Mouse (Mus musculus) adipocyte (in vitro differentiated cells): Measurements from ENCODE around the gene Gdpd4.
A peak's percentile ranks its signal among the peaks of the same experiment; 100 is the strongest.

Source experiments
- DNase-seq: peaks from one replicate; pipeline ENCODE4 v3.0.0-alpha.2; 2016; ENCODE audit warnings: low spot score

Gene Gdpd4

DNA sequence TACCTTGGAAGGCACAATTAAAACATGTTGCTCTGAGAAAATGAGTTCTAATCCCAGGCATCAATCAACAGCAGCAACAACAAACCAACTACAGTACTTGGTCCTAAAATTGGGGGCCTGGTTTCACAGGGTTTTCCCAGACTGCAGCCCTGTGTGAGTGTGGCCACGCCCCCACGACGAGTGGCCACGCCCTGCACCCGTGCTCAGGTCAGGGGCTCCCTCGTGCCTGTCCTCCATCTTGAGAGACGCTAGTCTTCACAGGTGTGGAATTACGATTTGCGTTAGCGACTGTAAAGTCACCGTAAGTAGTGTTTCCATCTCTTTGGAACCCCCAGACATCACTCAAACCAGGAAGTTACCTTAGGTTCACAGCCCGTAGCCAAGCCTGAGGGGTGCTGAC lies at the start of gene Gdpd4:
TSS of gene Gdpd4 (plus strand) at position 214 of the 400 bp plus-strand sequence.
- no peak for DNase-seq

DNA sequence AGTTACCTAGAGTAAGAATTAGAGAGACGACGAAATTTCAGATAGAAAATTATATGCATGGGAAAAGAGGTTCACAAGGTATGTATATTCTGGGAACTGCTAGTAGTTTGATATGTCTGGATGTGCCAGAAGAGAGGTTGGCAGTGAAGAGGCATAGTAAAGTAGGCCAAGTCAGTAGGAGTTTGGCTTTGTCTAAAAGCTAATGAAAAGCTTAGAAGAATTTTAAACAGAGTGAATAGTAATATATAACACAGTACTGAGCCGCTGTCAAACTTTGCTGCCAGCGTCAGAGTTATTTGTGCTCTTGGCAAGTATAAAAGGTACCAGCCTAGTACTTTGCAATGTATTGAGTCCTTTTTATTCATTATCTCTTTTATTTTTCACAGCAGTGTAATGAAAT lies 47.4 kb upstream of the Gdpd4 start:
- peak; percentile 12 for DNase-seq

- DNase-seq: no peak
These were observed 46.4 kb upstream of the Gdpd4 start for GRCm38 (mm10) chr7:97873317-97873716.

- DNase-seq: no peak
These were observed 41.8 kb upstream of the Gdpd4 start for GRCm38 (mm10) chr7:97877846-97878538.

- DNase-seq: no peak
These were observed 8.1 kb upstream of the Gdpd4 start for GRCm38 (mm10) chr7:97911646-97912045.

DNA sequence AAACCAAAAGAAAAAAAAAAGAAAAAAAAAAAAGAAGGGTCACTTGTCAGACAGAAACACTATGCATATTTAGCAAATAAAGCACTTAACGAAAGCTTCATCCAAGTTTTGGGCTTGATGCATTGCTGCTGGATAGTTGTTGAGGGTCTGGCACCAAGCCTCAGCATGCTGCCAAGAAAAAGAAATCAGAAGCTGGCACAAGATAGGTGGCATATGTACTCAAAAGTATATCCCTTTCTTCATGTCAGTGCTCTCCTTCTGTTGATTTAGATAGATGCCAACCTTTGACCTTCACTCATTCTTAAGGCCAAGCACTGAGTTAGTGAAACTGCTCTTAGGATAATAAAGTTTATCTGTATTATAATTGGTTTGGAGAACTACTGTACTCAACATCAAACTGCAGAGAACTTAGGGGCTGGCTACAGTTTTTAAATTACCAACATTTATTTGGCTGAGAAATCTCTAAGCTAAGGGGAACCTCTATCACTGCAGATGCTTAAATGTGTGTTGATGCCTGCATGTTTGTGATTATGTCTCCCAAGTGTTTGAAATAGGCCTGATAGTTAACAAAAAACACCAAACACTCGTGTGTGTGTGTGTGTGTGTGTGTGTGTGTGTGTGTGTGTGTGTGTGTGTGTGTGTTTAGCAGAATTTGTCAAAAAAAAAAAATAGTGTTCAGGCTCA lies 4.8 kb upstream of the Gdpd4 start:
- peak; percentile 35 for DNase-seq

DNA sequence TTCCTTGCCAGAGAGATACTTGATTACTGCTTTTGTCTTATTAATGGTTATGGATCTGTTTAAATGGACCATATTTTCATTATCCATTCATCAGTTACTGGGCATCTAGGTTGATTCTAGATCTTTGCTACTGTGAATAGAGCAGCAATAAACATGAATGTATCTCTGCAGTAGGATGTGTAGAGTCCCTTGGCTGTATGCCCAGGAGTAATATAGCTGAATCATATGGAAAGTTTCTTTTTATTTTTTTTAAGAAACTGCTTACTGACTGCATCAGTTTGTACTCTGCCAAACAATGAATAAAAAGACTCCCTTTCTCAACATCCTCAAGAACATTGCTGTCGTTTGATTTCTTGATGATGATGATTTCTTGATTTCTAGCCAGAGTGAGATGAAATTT lies 6.1 kb downstream of the Gdpd4 start:
- no peak for DNase-seq

DNA sequence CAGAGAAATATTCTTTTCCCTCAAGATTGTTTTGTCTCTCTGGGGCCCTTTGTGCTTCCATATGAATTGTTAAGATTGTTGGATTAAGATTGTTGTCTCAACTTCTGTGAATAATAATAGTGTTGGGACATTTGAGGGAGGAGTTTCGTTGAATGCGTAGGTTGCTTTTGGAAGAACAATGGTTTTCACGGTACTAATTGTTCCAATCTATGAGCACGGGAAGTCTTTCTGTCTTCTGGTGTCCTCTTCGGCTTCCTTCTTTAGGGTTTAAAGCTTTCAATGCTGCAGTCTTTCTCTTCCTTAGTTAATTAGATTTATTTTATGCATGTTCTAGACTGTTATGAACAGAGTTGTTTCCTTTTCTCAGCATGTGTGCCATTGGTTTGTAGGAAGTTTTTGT lies 7.2 kb downstream of the Gdpd4 start:
- DNase-seq: no peak

GRCm38 (mm10) chr7:97944485-97944884 lies 24.7 kb downstream of the Gdpd4 start:
- no peak for DNase-seq

GRCm38 (mm10) chr7:97972486-97972885 lies 52.7 kb downstream of the Gdpd4 start:
- no peak for DNase-seq

DNA sequence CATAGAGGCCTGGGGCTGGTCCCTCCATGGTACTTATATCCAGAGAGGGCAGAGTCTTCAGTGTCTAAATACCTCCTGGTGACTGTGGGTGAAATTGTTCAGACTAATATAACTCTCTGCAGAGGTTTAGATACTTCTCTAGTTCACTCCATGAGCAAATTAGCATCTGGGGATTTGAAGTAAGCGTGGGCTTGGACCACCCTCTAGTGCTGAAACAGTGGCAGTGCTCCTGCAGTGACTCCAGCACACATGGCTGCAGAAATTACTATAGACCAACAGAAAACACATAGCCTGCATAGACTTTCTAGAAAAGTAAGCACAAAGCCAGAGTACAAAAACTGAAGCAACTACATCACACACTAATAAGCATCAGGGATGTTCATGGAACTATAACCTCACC lies 57.7 kb downstream of the Gdpd4 start:
- DNase-seq: peak; percentile 69

- no peak for DNase-seq
These were observed 64.5 kb downstream of the Gdpd4 start for GRCm38 (mm10) chr7:97984108-97984834.

DNA sequence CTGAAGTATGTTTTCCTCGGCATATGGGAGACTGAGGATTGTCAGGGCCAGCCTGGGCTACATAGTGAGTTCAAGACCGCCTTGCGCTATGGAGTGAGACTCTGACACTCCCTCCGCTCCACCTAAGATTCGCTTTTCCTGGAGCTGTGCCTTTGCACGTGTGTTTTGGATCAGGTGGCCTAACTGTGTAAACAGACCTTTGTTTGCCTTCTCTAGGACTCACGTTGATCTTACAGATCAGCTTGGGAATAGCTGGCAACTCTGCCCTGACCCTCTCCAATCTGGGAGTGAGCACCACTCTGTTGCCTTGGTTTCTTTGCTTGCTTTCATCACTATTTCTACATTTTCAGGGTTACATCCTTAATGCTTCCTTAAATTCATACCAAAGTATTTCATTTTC lies 82.9 kb downstream of the Gdpd4 start:
- DNase-seq: no peak

- DNase-seq: no peak
These were observed 128.5 kb downstream of the Gdpd4 start for GRCm38 (mm10) chr7:98048101-98048824.

- DNase-seq: no peak
These were observed 132.2 kb downstream of the Gdpd4 start for GRCm38 (mm10) chr7:98051980-98052379.

- no peak for DNase-seq
These were observed 134.7 kb downstream of the Gdpd4 start for GRCm38 (mm10) chr7:98054461-98054860.

DNA sequence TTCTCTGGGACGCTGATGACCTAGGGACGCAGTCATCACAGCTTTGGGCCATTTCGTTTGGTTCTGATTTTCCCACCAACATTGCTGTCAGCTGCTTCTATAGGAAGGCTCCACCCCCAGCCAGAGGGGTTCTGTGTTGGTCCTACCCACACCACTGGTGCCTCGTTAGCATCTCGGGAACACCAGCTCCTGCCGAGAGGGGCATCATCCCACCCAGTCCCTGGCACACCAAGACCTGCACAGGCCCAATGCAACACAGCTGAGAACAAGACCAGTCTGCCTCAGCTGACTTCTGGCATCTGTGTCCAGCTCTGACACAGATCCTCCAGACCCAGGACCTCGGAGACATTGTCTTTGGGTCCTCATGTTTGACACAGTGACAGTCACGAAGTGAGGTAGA lies 135.2 kb downstream of the Gdpd4 start:
- no peak for DNase-seq

DNA sequence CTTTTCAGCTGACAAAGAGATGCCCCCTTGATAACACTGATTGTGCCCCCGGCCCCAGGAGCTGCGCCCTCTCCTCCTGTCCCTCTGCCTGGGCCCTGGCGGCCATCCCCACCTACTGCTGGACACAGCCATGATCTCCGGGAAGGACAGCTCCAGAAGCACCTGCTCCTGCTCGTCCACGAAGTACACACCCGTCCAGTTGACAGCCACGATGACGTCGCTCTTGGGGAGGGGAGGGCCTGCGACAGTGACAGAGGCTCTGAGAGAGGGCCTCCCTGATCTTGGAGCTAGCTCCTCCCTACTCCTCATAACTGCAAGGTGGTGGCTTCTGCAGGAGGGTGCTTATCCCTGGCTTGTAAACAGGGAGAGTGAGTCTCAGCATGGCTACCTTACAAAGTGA lies 146.5 kb downstream of the Gdpd4 start:
- DNase-seq: no peak

DNA sequence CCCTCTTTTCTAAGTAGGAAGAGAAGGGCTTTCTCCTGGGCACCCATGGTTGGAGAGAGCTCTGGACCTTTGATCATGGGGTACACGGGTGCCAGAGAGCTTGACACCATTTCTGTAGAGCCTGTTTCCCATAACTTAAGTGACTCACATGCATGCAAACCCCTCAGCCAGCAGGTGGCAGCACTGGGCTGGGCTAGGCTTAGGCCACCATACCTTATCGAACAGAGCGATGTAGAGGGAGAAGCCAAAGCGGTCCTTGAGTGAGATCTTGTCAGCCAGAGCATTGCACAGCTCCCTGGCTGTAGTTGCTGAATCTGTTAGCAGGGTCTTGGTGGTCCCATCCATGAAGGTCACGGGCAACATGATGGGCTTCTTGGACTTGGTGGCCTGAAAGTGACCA lies 151.9 kb downstream of the Gdpd4 start:
- peak; percentile 68 for DNase-seq

DNA sequence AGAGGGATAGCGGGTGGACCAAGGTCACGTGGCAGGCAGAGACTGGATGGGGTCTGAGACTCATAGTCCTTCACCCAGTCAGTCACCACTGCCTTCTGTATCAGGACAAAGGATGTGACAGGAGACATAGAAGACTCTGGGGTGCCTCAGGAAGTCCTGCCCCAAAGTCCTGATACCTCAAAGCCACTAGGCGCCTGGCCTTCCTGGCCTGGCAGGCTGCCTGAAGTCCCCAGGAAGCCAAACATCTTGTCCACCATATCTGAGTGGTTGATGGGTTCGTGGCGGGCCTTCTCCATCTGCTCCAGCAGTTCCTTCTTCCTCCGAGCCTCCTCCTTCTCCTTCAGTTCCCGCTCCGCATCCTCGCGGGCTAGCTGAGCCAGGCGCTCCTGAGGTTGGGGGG lies 157.7 kb downstream of the Gdpd4 start:
- DNase-seq: no peak

DNA sequence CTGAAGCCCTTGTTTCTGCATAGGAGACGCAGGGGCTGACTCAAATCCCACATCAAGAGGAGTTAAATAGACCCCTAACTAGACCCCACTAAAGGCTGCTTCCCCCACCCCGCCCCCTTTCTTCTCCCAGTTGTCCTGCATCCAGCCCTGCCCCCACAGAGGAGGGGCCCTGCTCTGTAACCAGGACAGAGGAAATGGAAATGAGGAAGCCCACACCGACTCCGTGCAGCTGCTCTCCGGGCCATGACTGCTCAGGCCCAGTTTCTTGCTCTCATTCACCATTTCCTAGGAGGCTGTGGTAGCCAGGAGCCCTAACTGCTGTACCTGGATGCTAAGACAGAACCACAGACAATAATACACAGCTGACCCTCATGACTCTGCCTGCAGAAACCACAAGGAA lies 162.6 kb downstream of the Gdpd4 start:
- DNase-seq: no peak

DNA sequence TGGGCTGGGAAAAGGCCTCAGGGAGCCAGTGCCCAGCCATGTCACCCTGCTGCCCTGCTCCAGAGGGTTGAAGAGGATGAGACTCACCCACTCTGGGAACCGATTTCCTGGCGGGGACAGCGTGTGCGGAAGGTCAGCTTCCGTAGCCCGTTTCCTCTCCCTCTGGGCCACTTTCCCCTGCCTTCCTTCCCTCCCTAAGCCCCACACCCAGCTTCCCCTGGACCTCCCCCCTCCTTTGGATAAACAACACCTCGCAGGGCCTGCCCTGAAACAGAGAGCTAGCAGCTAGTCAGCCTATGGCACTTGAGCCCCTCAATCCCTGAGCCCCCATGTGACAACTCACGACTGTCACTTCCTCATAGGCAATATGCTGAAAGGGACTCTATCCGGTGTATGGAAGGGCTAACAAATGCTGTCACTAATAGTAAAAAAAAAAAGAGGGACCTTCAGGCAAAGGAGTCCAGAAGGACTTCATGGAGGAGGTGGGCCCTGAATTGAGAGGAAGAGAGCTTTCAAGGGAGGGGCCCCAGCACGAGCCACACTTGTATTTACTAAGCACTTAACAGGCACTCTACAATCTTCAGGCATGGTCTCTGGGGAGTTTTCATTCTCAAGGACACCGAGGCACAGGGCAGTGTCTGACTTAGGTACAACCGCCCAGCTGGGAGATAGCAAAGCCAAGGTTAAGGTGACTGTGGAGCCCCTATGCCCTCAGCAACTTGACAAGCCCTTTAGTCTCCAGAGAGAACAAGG lies 165.0 kb downstream of the Gdpd4 start:
- DNase-seq: no peak
